Mouse (Mus musculus) intestine, embryonic 15.5 days (tissue): Measurements from ENCODE around the gene Glis2. TPM values are rescaled to one million over a fixed set of nuclear protein-coding genes. Genes with fewer than 3 reads are reported as not detected.

Experiments used
- ATAC-seq: fragments of 200-750 bp; cut with Nextera tagmentation; 2 replicates; pipeline ENCODE4 v1.8.0; 2017; ENCODE audit warnings: moderate TSS enrichment, moderate library complexity
- H3K27ac ChIP-seq: fragments of 300-500 bp; sonication (generic); 2 replicates; pipeline ENCODE4 v1.5.1; 2015; ENCODE audit warnings: mild to moderate bottlenecking, inconsistent platforms
- H3K27me3 ChIP-seq: fragments of 300-500 bp; sonication (generic); replicated peaks from 2 replicates; pipeline ENCODE4 v1.6.1; 2015; ENCODE audit warnings: inconsistent platforms
- H3K36me3 ChIP-seq: fragments of 300-500 bp; sonication (generic); 2 replicates; pipeline ENCODE4 v1.6.1; 2015; ENCODE audit warnings: inconsistent platforms
- H3K4me1 ChIP-seq: fragments of 300-500 bp; sonication (generic); replicated peaks from 2 replicates; pipeline ENCODE4 v1.6.1; 2015; ENCODE audit warnings: inconsistent platforms
- H3K4me2 ChIP-seq: fragments of 300-500 bp; sonication (generic); replicated peaks from 2 replicates; pipeline ENCODE4 v1.6.1; 2015; ENCODE audit warnings: mild to moderate bottlenecking, inconsistent platforms
- H3K4me3 ChIP-seq: fragments of 300-500 bp; sonication (generic); replicated peaks from 2 replicates; pipeline ENCODE4 v1.5.1; 2015; ENCODE audit warnings: inconsistent platforms
- H3K9ac ChIP-seq: fragments of 300-500 bp; sonication (generic); 2 replicates; pipeline ENCODE4 v1.6.1; 2015; ENCODE audit warnings: inconsistent platforms
- H3K9me3 ChIP-seq: fragments of 300-500 bp; sonication (generic); 2 replicates; pipeline ENCODE4 v1.6.1; 2016; ENCODE audit warnings: inconsistent platforms
- WGBS: fragments of 180-500 bp; shearing (Covaris S2); methylation state at CpG from one replicate; pipeline ENCODE4 v1.1.7; 2015; 5-methylcytosine and 5-hydroxymethylcytosine counted together
- polyA plus RNA-seq: library from polyadenylated mRNA; unstranded; fragments of >200 nt; fragmentation: Nextera tagmentation; extraction: Ambion mirVana; gene quantifications from 2 replicates; pipeline ENCODE4 v1.2.1, GENCODE M21; 2015

Glis2 gene
- polyA plus RNA-seq, 1 experiment from 2014 or later, result 23.5 TPM

DNA sequence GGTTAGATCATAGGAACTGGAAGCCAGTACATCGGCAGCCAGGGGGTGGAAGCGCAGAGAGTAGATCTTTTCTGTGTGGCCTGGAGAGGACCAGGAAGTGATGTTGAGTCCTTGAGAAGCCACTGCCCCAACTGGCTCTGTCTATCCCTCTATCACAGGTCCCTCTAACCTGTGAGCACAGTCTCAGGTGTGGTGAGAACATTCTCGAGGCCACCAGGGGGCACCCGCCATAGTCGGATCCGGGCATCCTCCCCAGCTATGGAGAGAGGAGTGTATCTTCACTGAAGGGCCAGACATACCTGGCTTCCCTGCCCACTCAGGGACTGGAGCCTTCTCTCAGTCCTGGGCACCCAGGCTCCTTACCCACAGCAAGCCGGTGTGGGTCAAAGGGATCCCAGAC is 37.5 kb downstream of the Glis2 start:
- peak; percentile 71 for ATAC-seq
- WGBS, result 38% methylated on average over 7 of the region's 7 CpGs

DNA sequence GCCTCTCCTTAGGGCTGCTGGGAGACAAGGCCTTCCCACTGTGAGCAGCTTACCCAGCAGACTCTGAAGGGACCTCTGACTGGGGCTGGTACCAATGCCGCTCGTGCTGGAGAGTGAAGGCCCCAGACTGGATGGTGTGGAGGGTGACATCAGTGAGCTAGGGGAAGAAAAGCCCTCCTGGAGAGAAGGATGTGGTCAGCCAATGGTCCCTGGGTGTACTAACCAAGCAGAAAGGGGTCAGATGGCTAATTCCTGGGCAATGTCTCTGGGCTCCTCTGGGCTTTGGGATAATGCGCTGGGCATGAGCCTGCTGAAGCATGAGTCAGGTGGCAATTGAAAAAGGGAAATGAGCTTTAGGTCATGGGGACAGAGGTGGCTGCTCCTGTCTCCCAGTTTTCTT is 39.1 kb downstream of the Glis2 start:
- no peaks in the 10 kb centered on the region for H3K27me3 ChIP-seq
- no peak overlapping the region for H3K27ac ChIP-seq
- no peak overlapping the region for H3K9ac ChIP-seq
- no peak overlapping the region for H3K4me2 ChIP-seq
- ATAC-seq, result no peak
- H3K4me3 ChIP-seq, result no peak overlapping the region
- WGBS, result 92% methylated on average over 3 of the region's 3 CpGs
- H3K9me3 ChIP-seq, result no peaks in the 10 kb centered on the region
- H3K36me3 ChIP-seq, result 0 out of 2 replicates have a peak, but pooled peaks cover 10% of the 10 kb centered on the region
- H3K4me1 ChIP-seq, result 0 out of 2 replicates have a peak, but pooled peaks cover 4% of the 10 kb centered on the region

More for the DNA sequence above, 37.5 kb downstream of the Glis2 start:
- Histone ChIP-seq H3K27me3 (no peaks in the 10 kb centered on the region), H3K4me1 (0 out of 2 replicates have a peak, but pooled peaks cover 4% of the 10 kb centered on the region), H3K27ac (no peak overlapping the region), H3K9me3 (no peaks in the 10 kb centered on the region), H3K4me2 (no peak overlapping the region), H3K4me3 (no peak overlapping the region), H3K36me3 (peaks cover 17% of the 10 kb centered on the region; the same call in 1 of the 2 replicates), H3K9ac (no peak overlapping the region)

- 85% methylated on average over 9 of the region's 9 CpGs for WGBS
- H3K27me3 ChIP-seq, result no peaks in the 10 kb centered on the region
Measured at GRCm38 (mm10) chr16:4634681-4635080, 40.2 kb downstream of the Glis2 start.

GRCm38 (mm10) chr16:4635760-4636159 is 41.2 kb downstream of the Glis2 start:
- H3K36me3 ChIP-seq, result 0 out of 2 replicates have a peak, but pooled peaks cover 6% of the 10 kb centered on the region
- H3K4me3 ChIP-seq, result no peak overlapping the region
- H3K4me1 ChIP-seq, result peaks cover 4% of the 10 kb centered on the region; the same call in 1 of the 2 replicates
- H3K27me3 ChIP-seq, result no peaks in the 10 kb centered on the region
- no peak for ATAC-seq
- no peak overlapping the region for H3K27ac ChIP-seq
- no peak overlapping the region for H3K4me2 ChIP-seq
- no peak overlapping the region for H3K9ac ChIP-seq
- H3K9me3 ChIP-seq, result no peaks in the 10 kb centered on the region
- WGBS, result 65% methylated on average over 4 of the region's 4 CpGs

More at GRCm38 (mm10) chr16:4634681-4635080, 40.2 kb downstream of the Glis2 start:
- Histone ChIP-seq H3K27ac (no peak overlapping the region), H3K4me2 (no peak overlapping the region), H3K4me3 (no peak overlapping the region), H3K9me3 (no peaks in the 10 kb centered on the region), H3K36me3 (0 out of 2 replicates have a peak, but pooled peaks cover 6% of the 10 kb centered on the region), H3K9ac (no peak overlapping the region), H3K4me1 (peaks cover 8% of the 10 kb centered on the region; the same call in 1 of the 2 replicates)
- ATAC-seq, result no peak

GRCm38 (mm10) chr16:4638891-4639390 is 44.4 kb downstream of the Glis2 start:
- Histone ChIP-seq H3K9me3 (no peaks in the 10 kb centered on the region), H3K4me2 (no peak overlapping the region), H3K27ac (no peak overlapping the region), H3K27me3 (no peaks in the 10 kb centered on the region), H3K4me3 (no peak overlapping the region), H3K36me3 (no peaks in the 10 kb centered on the region), H3K4me1 (peaks cover 35% of the 10 kb centered on the region), H3K9ac (no peak overlapping the region)
- ATAC-seq, result no peak
- WGBS, result 84% methylated on average over 3 of the region's 3 CpGs

- under 1% methylated on average over 21 of the region's 22 CpGs for WGBS
- H3K4me1 ChIP-seq, result peaks cover 42% of the 10 kb centered on the region
Measured at GRCm38 (mm10) chr16:4639831-4640237, 45.3 kb downstream of the Glis2 start, which contains the start of the genes Vasn and Dnaja3. Gene Vasn, plus strand, starts transcription at chr16:4639941. Gene Dnaja3, plus strand, starts transcription at chr16:4639989.

DNA sequence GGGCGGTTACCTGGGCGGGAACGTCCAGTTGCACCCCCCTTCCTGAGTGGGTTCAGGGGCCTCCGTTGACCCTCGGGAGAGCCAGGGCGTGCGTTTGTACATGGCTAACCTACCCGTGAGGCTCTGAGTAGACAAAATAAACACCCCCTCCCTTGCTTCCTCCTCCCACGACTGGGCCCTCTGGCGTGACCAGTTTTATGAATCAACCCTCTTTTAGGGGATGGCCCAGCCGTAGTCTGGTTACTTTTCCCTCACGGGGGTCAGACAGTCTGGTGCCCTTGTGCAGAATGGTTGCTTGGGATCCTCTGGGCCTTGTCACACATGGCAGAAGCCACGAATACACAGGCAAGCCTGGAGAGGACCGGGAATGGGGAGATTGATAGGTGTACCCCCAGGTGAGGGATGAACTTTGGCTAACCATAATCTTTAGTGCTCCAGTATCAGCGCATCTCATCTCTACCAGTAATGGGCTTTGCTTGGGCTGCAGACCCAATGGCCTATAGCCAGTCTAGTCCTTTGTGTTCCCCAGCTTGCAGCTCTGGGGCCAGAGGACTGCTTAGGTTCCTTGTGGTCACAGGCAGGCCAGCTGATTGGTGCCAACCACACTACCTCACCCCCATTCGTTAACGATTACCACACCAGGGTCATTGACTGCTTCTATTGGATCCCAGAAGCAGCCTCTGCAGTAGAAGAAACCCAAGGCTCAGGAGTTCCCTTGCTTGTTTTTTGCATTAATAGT is 45.9 kb downstream of the Glis2 start:
- peak overlapping the region; percentile 86 for H3K4me2 ChIP-seq
- ATAC-seq, result peak; percentile 63
- H3K36me3 ChIP-seq, result no peaks in the 10 kb centered on the region
- peak overlapping the region; percentile 87 for H3K27ac ChIP-seq
- no peaks in the 10 kb centered on the region for H3K9me3 ChIP-seq
- peaks cover 43% of the 10 kb centered on the region for H3K4me1 ChIP-seq
- H3K9ac ChIP-seq, result peak overlapping the region; percentile 75
- peak overlapping the region; percentile 65 for H3K4me3 ChIP-seq
- WGBS, result 1% methylated on average over 17 of the region's 17 CpGs
- H3K27me3 ChIP-seq, result no peaks in the 10 kb centered on the region

More at GRCm38 (mm10) chr16:4639831-4640237, 45.3 kb downstream of the Glis2 start, which contains the start of the genes Vasn and Dnaja3:
- Histone ChIP-seq H3K27me3 (no peaks in the 10 kb centered on the region), H3K36me3 (no peaks in the 10 kb centered on the region), H3K9ac (peak within 1 kb of the TSS; percentile 75), H3K9me3 (no peaks in the 10 kb centered on the region), H3K4me2 (peak within 1 kb of the TSS; percentile 86), H3K27ac (peak within 1 kb of the TSS; percentile 87), H3K4me3 (peak within 1 kb of the TSS; percentile 65)
- peak; percentile 91 for ATAC-seq

GRCm38 (mm10) chr16:4641119-4641838 is 46.8 kb downstream of the Glis2 start:
- Histone ChIP-seq H3K36me3 (no peaks in the 10 kb centered on the region), H3K4me3 (peak overlapping the region; percentile 65), H3K27me3 (no peaks in the 10 kb centered on the region), H3K9me3 (no peaks in the 10 kb centered on the region), H3K4me2 (peak overlapping the region; percentile 86), H3K4me1 (peaks cover 52% of the 10 kb centered on the region), H3K9ac (peak overlapping the region; percentile 75; the same call in 1 of the 2 replicates), H3K27ac (peak overlapping the region; percentile 87)
- peak; percentile 8; the same call in 1 of the 2 replicates for ATAC-seq
- 20% methylated on average over 3 of the region's 3 CpGs for WGBS

DNA sequence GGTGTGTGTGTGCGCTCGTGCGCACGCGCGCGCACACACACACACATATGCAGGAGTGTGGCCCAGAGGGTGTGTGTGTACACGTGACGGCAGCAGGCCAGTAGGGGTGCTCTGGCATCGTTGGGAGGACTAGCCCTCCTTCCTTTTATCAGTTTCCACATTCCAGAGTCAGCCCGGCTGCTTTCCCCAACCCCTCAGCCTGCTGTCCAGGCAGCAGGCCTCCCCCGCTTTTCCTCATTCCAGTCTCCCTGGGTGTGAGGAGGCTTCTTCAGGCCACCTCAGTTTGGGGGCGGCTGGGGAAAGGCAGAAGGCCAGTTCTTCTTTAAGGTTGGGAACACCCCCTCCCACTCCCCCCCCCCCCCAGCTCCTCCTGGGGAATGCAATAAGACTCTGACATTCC is 47.7 kb downstream of the Glis2 start:
- H3K27me3 ChIP-seq, result no peaks in the 10 kb centered on the region
- peak overlapping the region; percentile 87 for H3K27ac ChIP-seq
- H3K4me3 ChIP-seq, result peak overlapping the region; percentile 10
- no peaks in the 10 kb centered on the region for H3K9me3 ChIP-seq
- peak overlapping the region; percentile 86 for H3K4me2 ChIP-seq
- peak; percentile 67 for ATAC-seq
- 22% methylated on average over 13 of the region's 13 CpGs for WGBS
- H3K36me3 ChIP-seq, result no peaks in the 10 kb centered on the region
- no peak overlapping the region for H3K9ac ChIP-seq
- peaks cover 58% of the 10 kb centered on the region for H3K4me1 ChIP-seq

- Histone ChIP-seq H3K4me3 (peak overlapping the region; percentile 10; the same call in 1 of the 2 replicates), H3K4me1 (peaks cover 65% of the 10 kb centered on the region), H3K9me3 (no peaks in the 10 kb centered on the region), H3K9ac (no peak overlapping the region), H3K27me3 (no peaks in the 10 kb centered on the region), H3K27ac (peak overlapping the region; percentile 87), H3K36me3 (no peaks in the 10 kb centered on the region), H3K4me2 (peak overlapping the region; percentile 86)
- WGBS, result 62% methylated on average over 6 of the region's 6 CpGs
- no peak for ATAC-seq
Measured at GRCm38 (mm10) chr16:4642937-4643336, 48.4 kb downstream of the Glis2 start.

DNA sequence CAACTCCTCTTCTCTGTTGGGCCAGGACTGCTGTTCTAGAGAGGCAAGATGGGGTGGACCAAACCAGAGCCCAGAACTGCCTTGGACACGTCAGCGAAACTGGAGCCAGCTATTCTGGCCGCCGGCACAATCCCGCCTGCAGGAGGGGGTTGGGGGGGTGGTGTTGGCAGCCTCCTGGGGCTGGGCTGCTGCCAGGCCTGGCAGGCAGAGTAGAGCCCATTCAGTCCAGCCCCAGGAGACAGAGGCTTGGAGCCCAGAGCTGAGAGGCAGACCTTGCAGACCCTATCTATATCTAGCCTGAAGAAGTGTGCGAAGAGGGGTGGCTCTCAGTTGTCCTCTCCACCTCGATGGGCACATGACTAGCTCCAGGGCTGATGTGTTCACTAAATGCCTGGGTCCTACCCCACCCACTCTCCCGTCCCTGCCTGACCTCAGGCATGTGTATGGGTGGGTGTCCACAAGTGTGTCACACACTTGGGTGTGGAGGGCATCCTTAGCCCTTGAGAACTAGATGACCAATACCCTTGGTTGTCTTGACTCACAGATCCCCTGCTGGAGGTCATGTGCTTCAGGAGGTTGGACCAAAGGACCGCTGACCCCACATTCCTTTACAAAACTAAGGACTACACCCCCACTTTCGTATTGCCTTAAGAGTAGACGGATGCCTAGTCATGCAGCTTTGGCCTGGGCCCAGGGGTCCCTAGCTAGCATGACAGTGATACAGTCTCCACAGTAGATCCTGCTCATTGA is 49.3 kb downstream of the Glis2 start:
- no peaks in the 10 kb centered on the region for H3K9me3 ChIP-seq
- H3K27me3 ChIP-seq, result no peaks in the 10 kb centered on the region
- 0 out of 2 replicates have a peak overlapping the region, but pooled peaks have one; percentile 87 for H3K27ac ChIP-seq
- H3K4me2 ChIP-seq, result peak overlapping the region; percentile 86
- H3K36me3 ChIP-seq, result peaks cover 8% of the 10 kb centered on the region
- no peak for ATAC-seq
- H3K4me3 ChIP-seq, result no peak overlapping the region
- 61% methylated on average over 11 of the region's 11 CpGs for WGBS
- no peak overlapping the region for H3K9ac ChIP-seq
- H3K4me1 ChIP-seq, result peaks cover 67% of the 10 kb centered on the region
